Mouse (Mus musculus): Measurements from ENCODE around the gene Brpf3.
A peak's percentile ranks its signal among the peaks of the same experiment; 100 is the strongest.

DNA sequence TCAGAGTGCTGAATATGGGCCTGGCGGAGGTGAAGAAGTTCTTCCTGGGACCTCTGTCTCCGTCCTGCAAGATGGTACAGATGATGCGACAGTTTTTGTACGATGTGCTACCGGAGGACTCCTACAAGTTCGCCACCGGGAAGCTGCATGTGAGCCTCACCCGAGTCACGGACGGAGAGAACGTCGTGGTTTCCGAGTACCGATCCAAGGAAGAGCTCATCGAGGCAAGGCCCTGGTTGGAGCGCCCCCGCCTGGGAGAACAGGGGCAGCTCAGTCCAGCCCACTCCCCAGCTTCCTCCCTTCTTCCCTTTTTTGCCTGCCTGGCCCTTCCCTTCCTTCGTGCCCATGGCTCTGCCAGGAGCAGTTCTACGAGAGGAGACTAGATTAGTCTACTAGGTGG lies 75.9 kb downstream of the Brpf3 start:
- TF ChIP-seq MAX (IDR thresholded peaks at IDR 0.05; ENCODE audit: low read length) (no peak), NRF1 (IDR thresholded peaks at IDR 0.05; ENCODE audit: low read depth, low read length) (no peak), CTCF (conservative IDR thresholded peaks at IDR 0.05 in 1 of 2, IDR thresholded peaks at IDR 0.05 in 1 of 2; ENCODE audit: low read depth in 2 of 2, low read length in 2 of 2) (peak; percentile 15 to 52; a peak in 2 of 4 replicates), UBTF (IDR thresholded peaks at IDR 0.05; ENCODE audit: low read depth, low read length) (no peak), POLR2A (IDR thresholded peaks at IDR 0.05; ENCODE audit: low read depth, low read length) (no peak), EP300 (IDR thresholded peaks at IDR 0.05; ENCODE audit: low read length) (no peak), E2F4 (IDR thresholded peaks at IDR 0.05; ENCODE audit: insufficient replicate concordance, low read depth, low read length) (no peak), ZC3H11A (IDR thresholded peaks at IDR 0.05; ENCODE audit: low read depth, low read length) (no peak), GABPA (IDR thresholded peaks at IDR 0.05; ENCODE audit: insufficient replicate concordance, low read depth, low read length) (no peak), NELFE (IDR thresholded peaks at IDR 0.05; ENCODE audit: low read depth, low read length) (no peak)
